Mouse (Mus musculus) heart, adult 18-20 months (tissue): ENCODE results near the gene Vwa5a. TPM values are rescaled to one million over a fixed set of nuclear protein-coding genes. Genes with fewer than 3 reads are reported as not detected.
A peak's percentile ranks its signal among the peaks of the same experiment; 100 is the strongest.

Experiments used
- DNase-seq, 2 experiments: peaks; one replicate each; pipeline ENCODE4 v3.0.0; 2021 to 2022; ENCODE audit warnings: mixed read lengths in 1 of 2
- long read RNA-seq, 2 experiments: library from polyadenylated mRNA; stranded (forward); transcript quantifications; one replicate each; pipeline ENCODE4 v2.0.0; 2021
- total RNA-seq, 2 experiments: library from RNA; stranded (reverse); gene quantifications; 2 replicates each; pipeline ENCODE4 v1.2.3; 2021

Gene Vwa5a
- total RNA-seq = 10 to 100 TPM; 21.9 to 27.3 TPM
- long read RNA-seq, experiment 1, full-length matches to known transcripts = 6 of 11 reads
- long read RNA-seq, experiment 1, partial matches to known transcripts = 1 of 11 reads
- long read RNA-seq, experiment 1, other reads (novel, unspliced or antisense) = 4 of 11 reads
- long read RNA-seq, experiment 2, full-length matches to known transcripts = 2 of 4 reads
- long read RNA-seq, experiment 2, partial matches to known transcripts = 2 of 4 reads
- long read RNA-seq, experiment 2, other reads (novel, unspliced or antisense) = 0 of 4 reads

DNA sequence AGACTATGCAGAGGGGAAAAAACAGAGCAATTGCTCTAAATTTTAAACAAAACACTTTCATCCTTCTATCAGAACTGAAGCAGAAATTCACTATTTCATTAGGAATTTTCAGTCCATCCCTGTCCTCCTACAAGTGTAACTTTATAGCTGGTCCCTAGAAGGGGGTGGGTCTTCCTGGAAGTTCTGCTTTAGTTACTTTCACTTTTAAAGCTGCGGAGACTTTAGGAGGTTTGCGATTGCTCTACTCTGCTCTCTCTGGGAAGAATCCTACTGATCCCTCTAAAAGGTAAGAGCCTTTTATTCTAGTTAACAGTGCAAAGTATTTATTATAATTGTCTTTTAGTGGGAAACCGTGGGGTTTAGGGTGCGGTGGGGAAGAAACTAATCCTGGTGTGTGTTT lies at the start of gene Vwa5a:
TSS of gene Vwa5a (plus strand) at position 167 of the 400 bp plus-strand sequence.
- DNase-seq = peak; percentile 68 to 71

- no peak for DNase-seq
Measured at GRCm38 (mm10) chr9:38672887-38673286, 45.2 kb upstream of the Vwa5a start.

DNA sequence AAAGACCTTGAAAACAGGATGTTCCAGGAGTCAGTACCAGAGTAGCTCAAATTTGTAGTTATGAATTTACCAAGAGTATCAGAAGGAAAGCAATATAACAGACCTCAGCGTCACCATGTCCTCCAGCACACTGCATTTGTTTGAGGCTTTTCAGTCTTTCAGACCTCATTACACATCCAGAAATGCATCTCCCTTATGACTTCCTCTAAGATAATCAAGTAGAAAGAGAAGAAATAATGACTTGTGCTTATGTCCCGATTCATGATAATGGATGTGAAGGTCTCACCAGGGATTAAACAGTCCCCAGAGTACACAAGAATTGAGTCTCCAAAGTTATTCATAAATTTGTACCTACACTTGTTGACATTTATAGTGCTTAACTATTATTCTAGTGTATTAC lies 43.6 kb upstream of the Vwa5a start, which contains the start of gene Olfr918:
TSS of gene Olfr918 (minus strand) at position 101 of the 400 bp plus-strand sequence.
- no peak for DNase-seq

- DNase-seq = peak; percentile 35 to 45
Measured at GRCm38 (mm10) chr9:38718927-38719441, 916 bp downstream of the Vwa5a start.

- no peak for DNase-seq
Measured at GRCm38 (mm10) chr9:38724044-38724443, 6.0 kb downstream of the Vwa5a start.

DNA sequence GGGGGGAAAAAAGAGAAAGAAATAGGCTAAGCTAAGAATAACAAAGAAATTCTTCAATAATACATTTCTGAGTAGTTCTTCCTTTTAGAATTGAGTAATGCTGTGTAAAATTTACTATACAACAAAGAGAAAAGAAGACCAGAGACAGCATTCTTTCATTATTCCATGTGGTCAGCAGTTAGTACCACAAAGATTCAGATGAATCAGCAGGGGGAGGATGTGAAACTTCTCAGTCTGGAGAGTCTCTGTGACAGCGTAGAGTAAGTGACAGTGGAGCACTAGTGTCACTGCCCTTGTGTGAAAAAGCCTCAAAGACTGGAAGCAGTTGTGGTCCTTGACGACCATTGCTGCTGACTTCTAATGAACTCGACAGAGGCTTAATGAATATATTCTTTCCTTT lies 10.2 kb downstream of the Vwa5a start:
- peak in 1 of 2 experiments; percentile 8 for DNase-seq

DNA sequence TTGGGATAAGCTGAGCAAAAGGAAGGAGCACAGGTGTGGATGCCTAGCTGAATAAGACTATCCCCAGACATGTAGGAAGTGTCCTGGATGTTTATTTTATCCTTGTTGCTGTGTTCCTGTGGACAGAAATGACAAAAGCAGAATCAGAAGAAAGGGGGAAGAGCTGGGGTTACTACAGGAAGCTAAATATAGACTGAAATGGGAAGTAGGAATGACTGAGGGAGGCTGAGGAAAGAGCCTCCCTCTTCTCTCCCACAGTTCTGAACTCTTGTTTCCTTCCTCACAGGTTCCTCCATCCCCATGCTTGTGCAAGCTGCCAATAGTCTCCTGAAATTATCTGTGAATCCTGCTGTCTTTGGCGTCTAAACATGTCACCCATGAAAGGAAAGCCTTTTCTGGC lies 23.3 kb downstream of the Vwa5a start:
- DNase-seq = no peak

DNA sequence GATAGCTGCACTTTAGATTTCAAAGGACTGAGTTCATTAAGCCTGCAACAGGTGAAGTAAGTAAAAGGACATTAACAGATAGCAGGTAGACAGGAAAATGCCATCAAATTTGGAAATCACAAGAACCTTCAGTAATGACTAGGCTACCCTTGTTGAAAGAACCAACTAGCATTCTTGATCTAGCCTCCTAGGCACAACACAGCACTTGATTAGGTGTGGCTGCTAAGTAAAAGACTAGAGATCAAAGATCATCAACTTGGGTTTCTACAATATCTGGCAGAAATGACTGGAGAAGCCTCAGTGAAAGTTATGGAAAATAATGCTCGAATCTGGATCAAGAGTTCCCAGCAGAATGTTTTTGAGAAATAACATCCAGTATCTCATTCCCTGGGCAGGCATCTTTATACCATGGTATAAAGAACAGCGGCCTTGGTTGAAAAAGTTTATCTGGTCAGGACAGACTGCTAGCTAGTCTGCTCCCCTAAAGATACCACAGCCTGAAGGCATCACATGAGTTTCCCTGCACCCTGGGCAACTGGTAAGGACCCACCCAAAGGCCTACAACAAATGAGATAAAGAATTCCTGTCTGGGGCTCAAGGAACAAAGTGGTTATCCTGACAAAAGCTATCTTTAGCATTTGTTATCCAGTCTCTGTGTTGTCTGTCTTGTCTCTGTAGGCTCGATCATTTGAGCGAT lies 26.7 kb downstream of the Vwa5a start:
- DNase-seq = no peak

DNA sequence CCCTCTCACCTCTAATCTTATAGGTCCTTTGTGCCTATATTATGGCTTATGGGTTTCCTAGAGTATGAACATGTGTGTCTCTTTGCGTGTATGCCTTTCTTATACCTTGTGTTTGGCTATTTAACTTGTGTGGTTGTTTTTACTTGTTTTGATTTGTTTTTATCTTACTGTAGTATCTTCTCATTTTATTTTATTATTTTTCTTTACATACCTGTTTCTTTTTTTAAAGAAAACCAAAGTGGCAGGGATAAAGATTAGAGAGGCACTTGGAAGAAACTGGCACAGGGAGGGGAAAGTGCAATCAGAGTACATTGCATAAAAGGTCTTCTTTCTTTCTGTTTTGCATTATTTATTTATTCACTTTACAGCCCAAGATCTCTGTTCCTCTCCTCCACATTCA lies 33.9 kb downstream of the Vwa5a start, which contains the start of gene Olfr920:
TSS of gene Olfr920 (plus strand) at position 301 of the 400 bp plus-strand sequence.
- no peak for DNase-seq

DNA sequence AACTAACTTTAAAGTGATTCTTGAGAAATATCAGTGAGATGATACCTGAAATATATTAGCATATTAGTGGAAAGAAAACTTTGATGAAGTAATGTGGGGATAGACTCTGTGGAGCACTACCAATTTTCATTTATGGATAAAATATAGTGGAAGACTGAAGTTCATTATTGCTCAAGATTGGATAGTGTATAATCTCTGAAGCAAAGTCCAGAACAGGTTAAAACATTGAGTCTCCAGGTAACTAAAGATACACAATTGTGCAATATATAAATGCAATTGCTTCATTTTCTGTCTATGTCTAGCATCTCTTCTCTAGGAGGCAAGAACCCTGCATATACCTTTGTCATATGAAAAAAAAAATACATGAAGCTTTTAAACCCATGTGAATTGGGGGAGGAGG lies 54.7 kb downstream of the Vwa5a start, which contains the start of gene Olfr921:
TSS of gene Olfr921 (plus strand) at position 301 of the 400 bp plus-strand sequence.
- DNase-seq = no peak

GRCm38 (mm10) chr9:38792689-38793088 lies 74.6 kb downstream of the Vwa5a start:
- no peak for DNase-seq

Other genes starting within 250 kb of the Vwa5a start
- not detected for gene Olfr905, start 247.2 kb upstream of the Vwa5a start, total RNA-seq
- gene Olfr906, start 231.2 kb upstream of the Vwa5a start, total RNA-seq = not detected
- not detected for gene Olfr907, start 222.5 kb upstream of the Vwa5a start, total RNA-seq
- not detected for gene Olfr911-ps1, start 196.7 kb upstream of the Vwa5a start, total RNA-seq
- not detected for gene Olfr910, start 180.4 kb upstream of the Vwa5a start, total RNA-seq
- gene Olfr912, start 138.1 kb upstream of the Vwa5a start, total RNA-seq = not detected
- not detected for gene Olfr913, start 125.5 kb upstream of the Vwa5a start, total RNA-seq
- not detected for gene Olfr914, start 113.2 kb upstream of the Vwa5a start, total RNA-seq
- not detected for gene Olfr916, start 58.4 kb upstream of the Vwa5a start, total RNA-seq
- not detected for gene Olfr917, start 52.4 kb upstream of the Vwa5a start, total RNA-seq
- gene Olfr918, start 43.7 kb upstream of the Vwa5a start, total RNA-seq = not detected
- gene Olfr919, start 14.6 kb upstream of the Vwa5a start, total RNA-seq = not detected
- under 1 TPM; 0.05 TPM for gene Olfr920, start 34.0 kb downstream of the Vwa5a start, total RNA-seq
- gene Olfr921, start 54.8 kb downstream of the Vwa5a start, total RNA-seq = not detected
- not detected for gene Olfr922, start 96.3 kb downstream of the Vwa5a start, total RNA-seq
- not detected for gene Olfr923, start 108.3 kb downstream of the Vwa5a start, total RNA-seq
- gene Olfr924, start 126.2 kb downstream of the Vwa5a start, total RNA-seq = not detected
- not detected for gene Olfr26, start 136.8 kb downstream of the Vwa5a start, total RNA-seq
- gene Olfr926, start 158.9 kb downstream of the Vwa5a start, total RNA-seq = not detected
- gene Olfr930, start 211.5 kb downstream of the Vwa5a start, total RNA-seq = not detected